Mouse (Mus musculus) cerebellum, adult 9-11 months (tissue): Measurements from ENCODE around the gene Cln3.
A peak's percentile ranks its signal among the peaks of the same experiment; 100 is the strongest.

Source experiments
- DNase-seq: peaks from one replicate; pipeline ENCODE4 v3.0.0; 2022

The Cln3 gene

DNA sequence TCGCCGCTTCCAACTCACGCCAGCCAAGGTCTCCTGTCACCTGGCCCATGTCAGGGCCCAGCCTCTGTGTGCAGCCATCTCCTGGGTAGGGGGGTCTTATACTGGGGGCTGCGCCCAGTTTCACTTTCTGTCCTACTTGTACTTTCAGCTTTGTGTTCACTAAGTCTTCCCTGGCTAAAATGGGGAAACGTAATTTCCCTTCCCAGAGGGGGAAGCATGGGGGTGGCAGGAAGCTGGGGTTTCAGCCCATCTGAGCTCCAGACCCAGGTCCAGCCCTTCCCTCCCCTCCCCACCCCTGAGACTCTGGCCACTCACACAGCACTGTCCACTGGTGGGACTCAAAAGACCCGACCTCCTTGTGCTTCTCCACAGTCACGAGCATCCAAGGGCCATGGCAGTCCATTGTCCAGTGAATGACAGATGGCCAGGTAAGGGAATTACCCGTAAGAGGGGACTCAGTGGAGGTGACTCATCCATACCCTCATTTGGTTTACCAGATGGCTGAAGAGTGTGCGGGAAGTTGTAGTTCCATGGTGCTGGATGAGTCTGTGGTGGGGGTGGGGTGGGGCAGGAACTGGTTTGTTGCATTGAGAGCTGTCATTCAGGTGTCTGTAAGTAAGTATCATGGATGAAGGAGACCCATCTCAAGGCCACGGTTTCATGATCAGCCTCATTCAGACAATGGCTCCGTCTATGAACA lies 9.4 kb upstream of the Cln3 start, which contains the start of gene Il27:
Il27 (minus strand) TSS at position 80 of the 700 bp plus-strand sequence.
- DNase-seq, result no peak

DNA sequence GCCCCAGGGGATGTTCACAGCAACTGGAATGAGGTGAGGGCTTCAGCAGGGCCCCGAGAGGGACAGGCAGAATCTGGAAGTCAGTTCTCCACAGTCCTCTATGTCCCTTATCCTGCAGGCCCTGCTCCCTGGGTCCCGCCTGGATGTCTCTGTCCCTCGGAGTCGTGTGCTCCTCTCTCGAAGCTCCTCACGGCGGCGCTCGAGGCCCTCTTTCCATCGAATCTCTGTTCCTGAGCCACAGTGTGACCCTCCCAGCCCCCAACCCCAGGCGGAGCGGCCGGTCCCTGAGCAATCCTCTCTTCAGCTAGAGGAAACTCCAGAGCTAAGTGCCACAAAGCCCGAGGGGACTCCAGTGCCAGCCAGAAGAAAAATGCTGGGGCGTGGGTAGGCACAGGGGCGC lies 2.2 kb upstream of the Cln3 start:
- DNase-seq, result no peak

DNA sequence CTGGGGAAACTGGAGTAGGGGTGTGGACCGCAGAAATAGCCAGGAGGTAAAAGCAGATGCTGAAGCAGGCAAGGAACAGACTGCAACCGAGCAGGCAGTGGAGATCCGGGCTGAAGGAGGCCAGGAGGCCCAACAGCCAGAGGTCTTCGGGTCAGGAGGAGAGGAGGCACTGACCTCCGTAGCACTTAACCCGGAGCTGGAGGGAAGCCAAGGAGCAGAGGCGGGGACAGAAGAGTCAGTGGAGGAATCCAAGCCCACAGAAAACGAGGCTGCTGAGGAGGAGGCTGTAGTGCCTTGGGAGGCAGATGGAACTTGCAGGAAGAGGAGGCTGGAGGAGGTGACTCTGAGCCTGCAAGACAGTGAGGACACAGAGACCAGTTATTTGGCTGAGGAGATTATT lies 1.2 kb upstream of the Cln3 start:
- DNase-seq, result no peak

DNA sequence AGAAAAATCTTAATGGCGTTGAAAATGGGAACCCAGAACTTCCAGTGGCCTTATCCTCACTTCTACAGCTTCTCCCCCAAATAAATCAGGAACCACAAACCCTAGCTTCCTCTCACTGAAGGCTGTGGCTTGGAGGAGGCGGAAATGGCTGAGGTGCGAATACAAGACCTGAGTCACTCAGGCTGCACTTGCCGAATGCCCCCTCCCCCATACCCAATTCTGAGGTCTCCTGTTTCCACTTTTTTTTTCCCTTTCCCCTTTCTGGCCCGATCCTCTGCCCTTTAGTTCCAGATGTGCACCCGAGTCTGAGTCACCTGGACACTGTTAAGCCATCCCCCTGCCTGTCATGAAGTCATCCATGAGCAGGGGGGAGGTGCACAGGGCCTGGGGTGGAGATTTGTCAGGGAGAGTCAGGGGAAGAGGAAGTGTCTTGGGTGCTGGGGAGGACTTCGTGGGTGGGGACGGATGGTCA lies 1.1 kb downstream of the Cln3 start, which contains the start of gene Apobr:
Apobr (plus strand) TSS at position 437 of the 472 bp plus-strand sequence.
- DNase-seq, result no peak

DNA sequence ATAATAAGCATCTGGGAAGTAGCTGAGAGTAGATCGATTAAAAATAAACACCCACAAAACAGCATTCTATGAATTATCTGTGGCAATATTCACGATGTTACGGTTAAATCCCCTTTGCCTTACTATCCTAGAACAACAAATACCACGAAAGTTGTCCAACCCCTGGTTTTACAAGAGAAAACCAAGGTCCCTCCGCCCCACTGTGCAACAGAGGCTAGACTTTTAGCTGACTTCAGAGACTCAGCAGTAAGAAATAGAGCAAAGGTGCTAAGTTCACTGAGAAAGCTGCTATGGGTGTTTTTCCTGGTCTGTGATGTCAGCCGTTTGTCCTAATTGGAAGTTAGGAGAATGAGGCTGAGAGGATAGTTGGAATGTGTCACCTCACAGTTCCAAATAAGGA lies 1.9 kb downstream of the Cln3 start:
- DNase-seq, result no peak

DNA sequence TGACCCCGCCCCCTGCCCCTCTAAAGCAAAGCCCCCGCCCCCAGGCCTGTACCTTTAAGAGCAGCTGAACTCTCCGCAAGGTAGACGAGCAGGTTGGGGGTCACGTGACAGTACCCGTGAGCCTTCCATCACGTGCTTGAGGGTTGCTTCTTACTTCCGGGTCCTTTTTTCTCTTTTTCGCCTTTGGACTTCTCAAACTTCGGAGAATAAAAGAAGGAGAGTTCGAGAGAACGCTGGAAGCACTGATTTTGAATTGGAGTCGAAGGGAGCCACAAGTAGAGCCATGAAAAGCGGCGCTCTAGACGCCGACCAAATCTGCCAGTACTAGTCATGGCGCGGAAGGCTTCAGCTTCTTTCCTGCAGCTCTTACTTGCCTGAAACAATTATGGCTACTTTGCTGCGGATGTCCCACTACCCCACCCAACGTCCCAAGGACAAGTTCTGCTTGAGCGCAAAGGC lies 2.3 kb downstream of the Cln3 start:
- peak; percentile 92 for DNase-seq

DNA sequence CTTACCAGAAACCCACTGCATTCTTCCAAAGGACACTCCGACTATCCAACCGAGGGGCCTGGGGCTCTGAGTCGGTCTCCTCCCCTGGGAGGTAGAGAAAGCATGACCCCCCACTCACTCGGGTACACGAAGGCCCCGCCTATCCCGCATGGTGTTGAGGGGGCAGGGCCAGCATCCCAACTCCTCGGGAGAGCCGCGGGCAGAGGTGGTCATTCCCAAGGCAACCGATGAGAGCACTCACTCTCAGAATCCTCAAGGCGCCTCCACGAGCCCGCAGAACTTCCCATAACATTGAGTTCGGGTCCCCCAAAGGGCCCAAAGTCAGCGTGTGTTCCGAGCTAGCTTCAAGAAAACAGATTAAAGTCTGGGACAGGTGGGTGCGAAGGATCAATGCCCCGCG lies 2.9 kb downstream of the Cln3 start:
- peak; percentile 69 for DNase-seq

DNA sequence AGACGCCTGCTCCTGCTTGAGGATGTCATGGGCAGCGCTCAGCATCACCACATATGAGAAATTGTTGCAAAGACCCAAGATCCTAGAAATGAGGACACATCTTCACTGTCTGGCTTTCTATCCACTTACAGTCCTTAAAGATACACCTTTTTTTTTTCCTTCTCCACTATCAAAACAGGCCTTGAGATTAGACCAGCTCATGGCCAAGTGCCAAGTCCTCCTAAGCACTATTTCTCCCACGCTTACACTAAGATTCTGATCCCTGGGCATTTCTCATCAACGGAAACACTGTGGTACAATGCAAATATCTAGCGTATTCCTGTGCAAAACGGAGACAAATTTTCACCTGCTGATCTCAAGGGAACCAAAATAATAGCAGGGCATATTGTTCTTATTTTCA lies 4.0 kb downstream of the Cln3 start:
- DNase-seq, result no peak

DNA sequence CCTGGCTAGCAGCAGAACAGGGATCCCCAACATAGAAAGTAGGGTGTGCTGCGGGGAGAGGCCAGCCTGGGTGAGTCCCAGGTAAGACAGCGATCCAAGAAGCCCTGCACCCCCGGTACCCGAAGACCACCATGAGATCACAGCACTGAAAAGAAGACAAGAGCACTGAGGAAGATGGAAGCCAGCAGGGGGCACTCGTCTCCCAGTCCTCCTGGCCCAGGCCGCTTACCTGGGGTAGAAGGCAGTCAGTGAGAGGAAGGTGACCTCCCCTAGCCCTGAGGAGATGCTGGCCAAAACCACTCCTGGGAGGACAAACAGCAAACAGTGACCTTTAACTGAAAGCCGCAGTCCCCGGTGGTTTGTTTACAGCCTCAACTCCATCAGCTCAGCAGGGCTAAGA lies 6.4 kb downstream of the Cln3 start:
- DNase-seq, result peak; percentile 38

DNA sequence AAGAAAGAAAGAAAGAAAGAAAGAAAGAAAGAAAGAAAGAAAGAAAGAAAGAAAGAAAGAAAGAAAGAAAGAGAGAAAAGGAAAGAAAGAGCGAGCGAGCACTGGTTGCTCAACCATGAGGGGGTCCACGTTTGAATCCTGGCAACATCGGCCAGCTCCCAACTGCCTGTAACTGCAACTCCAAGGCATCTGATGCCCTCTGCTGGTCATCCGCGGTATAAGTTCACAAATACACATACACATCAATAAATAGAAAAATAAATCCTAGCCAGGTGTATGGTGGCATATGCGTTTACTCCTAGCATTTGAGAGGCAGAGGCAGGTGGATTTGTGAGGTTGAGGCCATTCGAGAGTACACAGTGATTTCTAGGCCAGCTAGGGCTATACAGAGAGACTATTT lies 8.7 kb downstream of the Cln3 start:
- DNase-seq, result no peak

DNA sequence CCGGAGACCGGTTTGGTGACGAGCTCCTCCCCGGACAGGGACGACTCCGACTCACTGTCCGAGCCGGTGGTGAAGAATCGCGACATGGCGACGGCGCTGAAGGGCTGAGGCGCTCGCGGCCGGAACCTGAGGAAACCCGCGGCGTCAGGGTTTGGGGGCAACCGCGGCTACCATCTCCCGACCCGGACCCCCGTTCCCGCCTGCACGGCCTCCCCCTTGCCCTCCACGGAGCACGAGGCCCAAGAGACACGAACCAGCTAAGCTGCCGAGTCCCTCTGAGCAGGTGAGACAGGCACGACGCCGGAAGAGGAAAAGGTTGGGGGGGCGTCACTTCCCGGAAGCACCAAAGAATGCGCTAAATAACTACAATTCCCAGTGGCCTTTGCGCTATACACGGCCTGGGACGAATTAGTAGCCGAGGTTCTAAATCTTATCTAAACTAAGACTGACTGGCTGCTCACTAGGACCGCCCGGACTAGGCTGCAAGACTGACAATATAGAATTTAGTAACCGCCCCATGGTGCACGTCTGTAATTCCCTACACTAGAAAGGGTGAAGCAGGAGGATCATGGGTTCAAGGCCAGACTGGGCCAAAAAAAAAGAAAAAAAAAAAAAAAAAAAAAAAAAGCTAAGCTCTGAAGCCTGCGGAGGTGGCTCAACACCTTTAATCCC lies 19.4 kb downstream of the Cln3 start, which contains the start of gene Eif3c:
Eif3c (minus strand) TSS at position 318 of the 672 bp plus-strand sequence.
- peak; percentile 89 for DNase-seq

DNA sequence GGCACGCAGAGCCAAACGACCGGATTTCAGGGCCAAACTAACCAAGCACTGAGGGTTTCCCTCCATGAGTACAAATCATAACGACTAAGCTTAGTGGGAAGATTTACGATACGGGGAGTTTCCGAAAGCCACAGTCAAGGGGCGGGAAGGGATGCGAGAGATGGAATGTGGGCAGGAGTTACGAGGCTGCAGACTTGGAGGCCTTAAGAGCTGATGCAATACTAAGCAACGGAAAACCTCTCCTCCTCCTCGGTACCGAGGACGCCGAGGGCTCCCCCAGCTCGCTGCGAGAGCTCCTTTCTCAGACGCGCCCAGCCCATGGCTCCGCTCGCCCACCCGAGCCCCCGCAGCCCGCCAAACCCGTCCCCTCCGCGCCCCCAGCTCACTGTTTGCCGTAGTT lies 19.9 kb downstream of the Cln3 start:
- DNase-seq, result no peak

DNA sequence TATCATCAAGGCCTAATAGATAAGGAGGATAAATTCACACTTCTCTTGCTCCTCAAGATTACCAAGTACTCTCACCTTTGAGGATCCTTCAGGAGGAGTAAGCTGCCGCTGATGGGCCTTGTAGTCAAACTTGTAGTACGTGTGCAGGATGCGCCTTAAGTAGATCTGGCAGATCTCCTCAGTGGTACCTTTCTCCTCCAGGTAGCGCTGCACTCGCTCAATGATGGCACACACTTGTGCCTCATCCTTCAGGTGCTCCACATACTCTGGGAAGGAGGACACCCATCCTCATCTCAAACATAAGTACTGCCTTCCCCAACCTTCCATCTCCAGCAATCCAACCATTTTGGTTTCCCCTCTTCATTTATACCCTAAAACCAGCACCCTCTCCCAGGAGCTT lies 29.0 kb downstream of the Cln3 start:
- no peak for DNase-seq

DNA sequence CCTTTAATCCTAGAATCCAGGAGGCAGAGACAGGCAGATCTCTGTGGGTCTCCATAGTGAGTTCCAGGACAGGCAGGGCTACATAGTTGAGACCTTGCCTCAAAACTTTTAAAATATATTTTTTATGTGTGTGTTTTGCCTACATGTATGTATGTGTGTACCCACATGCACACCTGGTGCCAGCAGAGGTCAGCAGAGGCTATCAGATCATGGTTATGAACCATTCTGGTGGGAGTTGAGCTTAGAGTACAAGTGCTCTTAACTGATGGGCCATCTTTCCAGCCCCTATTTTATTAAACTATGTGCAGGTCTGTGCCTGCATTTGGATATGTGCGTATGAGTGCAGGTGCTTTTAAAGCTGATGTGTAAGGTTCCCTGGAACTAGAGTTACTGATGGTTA lies 30.8 kb downstream of the Cln3 start:
- DNase-seq, result no peak

DNA sequence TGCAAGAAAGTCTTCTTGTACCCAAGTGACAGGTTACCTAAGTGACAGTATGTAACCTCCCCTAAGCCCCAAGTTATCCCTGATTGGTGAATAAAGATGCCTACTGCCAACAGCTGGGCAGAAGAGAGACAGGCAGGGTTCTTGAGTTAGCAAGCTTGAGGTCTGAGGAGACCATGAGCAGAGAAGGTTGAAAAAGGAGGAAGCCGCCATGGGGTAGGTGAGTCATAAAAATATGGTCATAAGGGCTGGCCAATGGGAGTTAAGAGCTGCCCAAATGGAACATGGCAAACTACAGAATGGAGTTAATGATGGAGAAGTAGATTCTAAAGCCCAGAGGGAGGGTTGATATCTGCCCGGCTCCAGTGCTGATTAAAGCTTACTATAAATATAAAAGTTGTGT lies 40.0 kb downstream of the Cln3 start:
- DNase-seq, result no peak

DNA sequence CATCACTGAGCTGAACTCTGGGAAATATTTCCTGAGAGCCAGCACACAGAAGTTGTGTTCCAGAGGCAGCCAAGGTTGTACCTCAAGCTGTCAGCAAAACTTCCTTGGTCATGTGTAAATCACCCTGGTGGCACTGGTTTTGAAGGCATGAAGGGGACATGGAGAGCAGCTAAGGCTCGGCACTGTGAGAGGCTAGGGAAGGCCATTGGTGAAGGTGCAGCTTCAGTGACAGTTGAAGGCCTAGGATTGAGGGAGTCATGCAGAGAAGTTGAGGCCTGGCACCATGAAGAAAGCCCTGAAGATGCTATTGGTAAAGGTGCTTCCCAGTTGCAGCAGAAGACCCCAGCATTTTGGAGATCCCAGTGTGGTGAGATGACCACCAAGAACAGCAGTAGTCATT lies 44.0 kb downstream of the Cln3 start:
- DNase-seq, result no peak

DNA sequence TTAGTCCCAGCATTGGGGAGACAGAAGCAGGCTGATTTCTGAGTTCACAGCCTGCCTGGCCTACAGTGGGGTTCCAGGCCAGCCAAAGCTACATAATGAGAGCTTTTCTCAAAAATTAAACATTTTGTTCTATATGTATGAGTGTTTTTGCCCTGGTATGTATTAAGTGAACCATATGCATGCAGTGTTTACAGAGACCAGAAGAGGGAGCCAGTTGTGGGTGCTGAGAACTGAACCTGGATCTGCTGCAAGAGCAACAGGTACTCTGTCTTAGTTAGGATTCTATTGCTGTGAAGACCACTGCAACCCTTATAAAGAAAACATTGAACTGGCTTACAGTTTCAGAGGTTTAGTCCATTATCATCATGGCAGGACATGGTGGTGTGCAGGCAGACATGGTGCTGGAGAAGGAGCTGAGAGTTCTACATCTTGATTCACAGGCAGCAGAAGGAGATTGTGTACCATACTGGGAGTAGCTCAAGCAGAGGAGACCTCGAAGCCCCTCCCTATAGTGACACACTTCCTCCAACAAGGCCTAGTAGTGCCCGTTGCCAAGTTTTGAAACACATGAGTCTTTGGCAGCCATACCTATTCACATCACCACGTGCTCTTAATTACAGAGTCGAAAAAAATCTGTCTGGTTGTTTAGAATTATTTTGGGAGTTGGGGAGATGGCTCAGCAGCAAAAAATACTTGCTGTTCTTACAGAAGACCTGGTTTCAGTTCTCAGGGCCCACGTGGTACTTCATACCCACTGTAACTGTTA lies 47.6 kb downstream of the Cln3 start:
- no peak for DNase-seq

DNA sequence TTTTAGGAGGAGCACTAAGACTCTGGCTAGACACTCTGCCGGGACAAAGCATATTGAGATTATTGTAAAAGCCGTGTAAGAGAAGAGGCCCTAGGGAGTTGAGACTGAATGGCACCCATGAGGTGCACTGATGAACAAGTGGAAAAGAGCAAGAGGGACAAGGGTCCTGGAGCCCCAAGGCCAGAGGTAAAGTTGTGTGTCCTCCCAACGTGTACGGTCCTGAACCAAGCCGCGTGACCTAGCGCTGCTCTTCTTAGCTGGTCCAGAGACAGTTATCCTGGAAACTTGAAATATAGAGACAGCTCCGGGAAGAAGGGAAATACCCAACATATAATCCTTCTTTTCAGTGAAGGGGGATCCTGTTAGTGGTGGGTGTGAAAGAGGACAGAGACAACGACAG lies 49.2 kb downstream of the Cln3 start:
- DNase-seq, result no peak

DNA sequence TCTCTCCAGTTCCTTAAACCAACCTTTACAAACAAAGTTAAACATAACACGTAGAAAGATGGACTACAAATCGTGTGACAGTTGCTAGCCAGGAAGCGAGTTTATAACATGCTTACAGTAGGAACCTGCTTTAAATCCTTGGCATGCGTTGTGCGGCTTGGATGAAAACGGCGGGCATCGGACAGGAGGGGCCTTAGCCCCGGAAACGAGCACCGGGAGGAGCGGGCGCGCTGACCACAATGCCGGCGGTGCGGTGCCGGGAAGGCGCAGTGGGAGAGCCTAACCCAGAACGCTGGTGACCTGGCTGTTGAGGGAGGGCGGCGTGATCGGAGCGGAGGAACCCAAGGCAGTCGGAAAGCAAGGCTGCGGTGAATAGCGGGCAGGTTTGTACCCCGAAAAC lies 49.9 kb downstream of the Cln3 start:
- DNase-seq, result no peak

DNA sequence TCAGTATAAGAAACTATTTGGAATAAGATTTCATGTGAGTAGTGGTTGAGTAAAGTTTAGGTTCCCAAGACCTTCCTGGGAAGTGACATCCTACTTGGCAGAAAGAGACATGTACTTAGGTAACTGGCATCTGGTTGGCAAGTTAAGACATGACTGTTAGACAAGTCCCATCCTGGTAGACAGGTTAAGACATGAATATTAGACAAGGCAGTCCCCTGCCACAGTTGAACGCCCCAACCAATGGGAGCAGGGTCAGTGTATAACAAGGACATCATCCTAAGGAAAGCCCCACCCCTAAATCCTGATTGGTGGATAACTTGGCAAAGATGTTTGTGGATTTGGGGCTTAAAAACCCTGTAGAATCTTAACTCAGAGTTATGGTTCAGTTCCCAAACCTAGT lies 52.2 kb downstream of the Cln3 start:
- no peak for DNase-seq

DNA sequence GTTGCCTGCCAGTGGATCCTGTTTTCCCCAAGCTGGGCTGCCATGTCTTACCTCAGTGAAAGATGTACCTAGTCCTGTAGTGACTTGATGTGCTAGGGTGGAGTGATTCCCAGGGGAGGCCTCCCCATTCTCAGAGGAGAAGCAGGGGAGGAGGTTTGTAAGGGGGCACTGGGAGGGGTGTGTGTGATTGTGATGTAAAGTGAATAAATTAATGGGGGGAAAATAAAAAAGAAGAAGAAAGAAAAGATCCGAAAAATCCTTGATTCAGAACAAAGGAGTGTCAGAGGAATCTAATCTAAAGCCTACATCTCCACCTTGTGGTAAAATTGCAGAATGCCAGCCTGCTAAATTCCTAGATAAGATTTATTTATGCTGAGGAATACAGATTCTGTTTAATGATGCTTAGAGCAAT lies 57.4 kb downstream of the Cln3 start:
- DNase-seq, result no peak

DNA sequence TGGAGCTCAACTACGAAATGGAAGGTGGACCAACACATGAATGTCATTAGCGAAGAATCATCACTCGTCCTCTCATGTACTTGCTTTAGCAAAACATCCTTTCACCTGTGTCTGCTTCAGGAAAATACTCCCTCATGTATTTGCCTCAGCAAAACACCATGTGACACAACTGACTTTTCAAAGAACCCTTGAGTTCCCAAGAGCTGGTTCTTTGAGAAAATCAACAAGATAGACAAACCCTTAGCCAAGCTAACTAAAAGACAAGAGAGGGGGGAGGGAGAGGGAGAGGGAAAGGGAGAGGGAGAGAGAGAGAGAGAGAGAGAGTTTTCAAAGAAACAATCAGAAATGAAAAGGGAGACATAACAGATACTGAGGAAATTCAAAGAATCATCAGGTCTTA lies 62.3 kb downstream of the Cln3 start:
- DNase-seq, result no peak
